Mouse (Mus musculus): ENCODE data around the gene Prom1. TPM values are rescaled to one million over a fixed set of nuclear protein-coding genes. Genes with fewer than 3 reads are reported as not detected.
"Not testable (repeated sequence)": the region's sequence is repeated elsewhere in the genome, so short reads cannot be mapped to it uniquely, and the experiment has no call there.

The Prom1 gene
- polyA plus RNA-seq (2014; fragmentation: Nextera tagmentation; extraction: Ambion mirVana): 135 and 138 TPM in 2 replicates

DNA sequence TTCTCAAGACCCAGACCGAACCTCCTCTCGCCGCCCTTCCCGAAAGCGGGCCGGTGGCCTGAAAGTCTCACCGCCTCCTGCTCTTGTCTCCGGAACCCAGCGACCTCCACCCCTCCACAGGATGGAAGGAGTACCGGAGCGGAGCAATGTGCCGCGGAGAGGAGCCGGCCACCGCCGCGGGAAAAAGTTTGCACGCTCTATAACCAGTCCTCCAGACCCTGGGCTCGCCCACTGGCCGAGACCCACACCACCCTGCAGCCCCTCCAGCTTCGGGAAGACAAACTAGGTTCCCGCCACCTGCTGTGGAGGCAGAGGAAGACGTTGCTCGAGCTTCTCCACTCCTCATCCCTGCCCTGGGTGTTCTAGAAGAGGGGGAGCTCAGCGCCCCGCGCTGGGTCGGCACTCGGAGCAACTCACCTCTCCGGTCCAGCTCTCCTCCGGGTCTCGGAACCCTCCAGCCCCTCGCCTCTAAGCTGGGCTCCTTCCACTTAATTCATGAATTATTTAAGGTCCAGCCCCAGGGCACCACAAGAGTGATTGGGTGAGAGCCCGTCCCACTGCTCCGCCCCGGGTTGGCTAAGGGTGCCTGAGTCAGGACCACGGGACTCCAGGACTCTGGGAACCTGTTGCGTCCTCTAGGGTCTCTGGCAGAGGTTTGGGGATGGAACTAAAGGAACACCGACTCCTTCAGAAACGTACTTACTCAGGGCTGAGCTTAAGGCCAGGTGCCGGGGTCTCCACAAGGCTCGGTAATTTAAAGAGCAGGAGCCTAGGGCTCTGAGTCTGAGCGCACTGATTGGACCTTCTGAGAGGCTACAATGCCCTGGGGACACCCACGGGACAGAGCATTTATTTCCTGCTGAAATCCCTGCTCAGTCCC, at the start of gene Prom1:
TSS of gene Prom1 (minus strand) at position 802 of the 880 bp plus-strand sequence.
- Histone ChIP-seq H3K27ac (ENCODE audit: low read depth, low read length) (peak within 1 kb of the TSS; percentile 97), H3K36me3 (ENCODE audit: control insufficient read depth, insufficient read depth, low read length) (no peaks in the 10 kb centered on the region), H3K9ac (ENCODE audit: low read length) (peak within 1 kb of the TSS; percentile 99), H3K27me3 (ENCODE audit: control insufficient read depth, insufficient read depth, low read length) (no peaks in the 10 kb centered on the region), H3K4me3 (ENCODE audit: low read depth, low read length) (peak within 1 kb of the TSS; percentile 81), H3K9me3 (ENCODE audit: control insufficient read depth, low read length) (no peaks in the 10 kb centered on the region), H3K4me2 (ENCODE audit: low read depth, low read length, severe bottlenecking) (peak within 1 kb of the TSS; percentile 82), H3K4me1 (replicated peaks; ENCODE audit: control insufficient read depth, insufficient read depth, low read length) (peaks cover 2% of the 10 kb centered on the region; the same call in 1 of the 2 replicates)
- WGBS: under 1% methylated on average over 44 of the region's 44 CpGs
- ATAC-seq (replicated peaks; ENCODE audit: low FRiP score) (peak; percentile 77), DNase-seq (ENCODE audit: low spot score) (peak; percentile 85)

DNA sequence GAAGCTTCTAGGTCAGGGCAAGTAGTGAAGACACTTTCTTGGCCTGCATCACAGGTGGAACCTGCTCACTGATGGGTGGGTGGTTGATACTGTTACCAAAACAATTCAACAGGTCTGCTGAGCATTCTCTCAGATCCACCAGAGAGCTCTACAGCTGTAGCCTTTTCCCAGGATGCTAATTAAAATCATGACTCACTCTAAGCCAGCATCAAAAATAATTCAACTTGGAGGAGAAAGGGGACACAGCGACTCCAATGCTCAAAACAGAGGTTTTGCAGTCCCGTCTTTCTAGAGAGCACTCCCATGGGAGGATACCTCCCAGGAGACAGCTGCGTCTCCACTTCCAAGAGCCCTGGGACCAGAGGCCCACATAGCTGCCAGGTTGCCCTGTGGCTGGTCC, 45.9 kb upstream of the Prom1 start:
- H3K27me3 ChIP-seq (ENCODE audit: control insufficient read depth, insufficient read depth, low read length): no peaks in the 10 kb centered on the region
- H3K9me3 ChIP-seq (ENCODE audit: control insufficient read depth, low read length): no peaks in the 10 kb centered on the region
- WGBS: 89% methylated on average over 3 of the region's 3 CpGs
- H3K4me2 ChIP-seq (ENCODE audit: low read depth, low read length, severe bottlenecking): no peak overlapping the region
- no peak overlapping the region for H3K4me3 ChIP-seq (ENCODE audit: low read depth, low read length)
- ATAC-seq (replicated peaks; ENCODE audit: low FRiP score): no peak
- DNase-seq (ENCODE audit: low spot score): no peak
- no peak overlapping the region for H3K27ac ChIP-seq (ENCODE audit: low read depth, low read length)
- no peak overlapping the region for H3K9ac ChIP-seq (ENCODE audit: low read length)
- no peaks in the 10 kb centered on the region for H3K36me3 ChIP-seq (ENCODE audit: control insufficient read depth, insufficient read depth, low read length)
- H3K4me1 ChIP-seq (replicated peaks; ENCODE audit: control insufficient read depth, insufficient read depth, low read length): no peaks in the 10 kb centered on the region

DNA sequence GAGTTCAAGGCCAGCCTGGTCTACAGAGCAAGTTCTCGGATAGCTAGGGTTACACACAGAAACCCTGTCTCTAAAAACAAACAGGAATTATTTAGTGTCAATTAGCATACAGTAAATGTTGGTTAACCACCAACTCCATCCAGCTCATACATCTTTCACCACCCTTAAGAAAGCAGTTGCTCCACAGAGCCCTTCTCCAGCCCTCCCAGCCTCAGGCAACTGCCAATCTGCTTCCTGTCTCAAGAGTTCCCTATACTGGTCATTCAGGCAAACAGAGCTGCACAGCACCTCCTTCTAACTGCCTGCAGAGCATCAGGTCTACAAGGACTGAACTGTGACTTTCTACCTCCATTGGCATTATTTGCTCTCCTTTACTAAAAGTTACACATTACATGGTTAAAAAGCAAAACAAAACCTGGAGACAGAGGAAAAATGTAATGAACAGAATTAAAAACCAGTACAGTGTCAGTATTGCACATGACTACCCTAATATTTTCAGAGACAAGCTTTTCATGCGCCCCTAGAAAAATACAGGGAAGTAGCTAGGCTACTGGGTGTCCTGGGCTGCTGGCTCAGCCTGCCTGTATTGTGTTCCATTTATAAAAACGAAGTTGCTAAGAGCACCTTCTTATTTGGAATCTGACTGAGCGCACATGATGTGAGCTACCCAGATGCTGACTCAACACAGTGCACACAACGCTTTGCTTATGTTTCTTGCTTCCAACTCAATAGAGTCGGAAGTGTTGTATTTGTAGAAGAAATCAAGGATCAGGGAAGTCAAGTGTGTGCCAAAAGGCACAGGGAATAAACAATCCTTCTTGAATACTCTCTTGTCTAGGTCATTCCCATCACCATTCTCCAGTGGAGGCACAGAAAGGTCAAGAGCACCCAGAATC, 44.9 kb upstream of the Prom1 start:
- Histone ChIP-seq H3K4me2 (ENCODE audit: low read depth, low read length, severe bottlenecking) (no peak overlapping the region), H3K27me3 (ENCODE audit: control insufficient read depth, insufficient read depth, low read length) (no peaks in the 10 kb centered on the region), H3K4me3 (ENCODE audit: low read depth, low read length) (no peak overlapping the region), H3K9me3 (ENCODE audit: control insufficient read depth, low read length) (no peaks in the 10 kb centered on the region), H3K27ac (ENCODE audit: low read depth, low read length) (no peak overlapping the region), H3K4me1 (replicated peaks; ENCODE audit: control insufficient read depth, insufficient read depth, low read length) (no peaks in the 10 kb centered on the region), H3K36me3 (ENCODE audit: control insufficient read depth, insufficient read depth, low read length) (no peaks in the 10 kb centered on the region), H3K9ac (ENCODE audit: low read length) (no peak overlapping the region)
- no peak for DNase-seq (ENCODE audit: low spot score)
- WGBS: 89% methylated on average over 6 of the region's 6 CpGs
- no peak for ATAC-seq (replicated peaks; ENCODE audit: low FRiP score)

DNA sequence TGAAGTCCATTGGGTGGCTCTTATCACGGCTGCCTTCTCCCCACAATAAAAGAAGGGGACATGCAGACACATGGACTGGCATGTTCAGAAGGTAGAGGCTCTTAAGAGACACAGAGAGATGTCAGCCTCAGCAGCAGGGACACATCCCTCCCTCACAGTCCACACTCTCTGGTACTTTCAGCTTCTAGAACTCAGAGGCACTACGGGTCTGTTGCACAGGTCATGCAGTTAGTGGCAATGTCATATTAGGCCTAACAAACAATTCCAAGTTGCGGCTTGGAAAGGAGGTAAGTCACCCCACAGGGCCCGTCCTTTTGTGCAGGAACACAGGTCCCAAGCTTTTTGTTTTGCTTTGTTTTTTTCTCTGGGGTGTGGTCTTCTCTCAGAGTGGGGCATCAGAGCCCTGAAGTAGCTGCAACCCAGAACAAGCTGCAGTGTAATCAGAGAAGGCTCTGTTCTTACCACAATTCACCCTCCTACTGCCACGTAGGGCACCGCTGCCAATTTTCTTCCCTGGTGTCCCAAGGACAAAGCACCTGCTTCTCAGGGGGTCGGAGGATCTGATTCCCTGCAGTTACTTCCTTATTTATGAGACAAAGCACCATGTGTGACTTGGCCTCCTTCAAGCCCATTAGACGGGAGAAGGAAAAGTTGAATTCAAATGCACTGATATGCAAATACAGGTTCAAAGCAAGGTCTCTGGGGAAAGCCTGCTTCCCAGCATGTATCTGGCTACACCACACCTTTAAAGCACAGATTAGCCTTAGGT, 41.8 kb upstream of the Prom1 start:
- no peaks in the 10 kb centered on the region for H3K4me1 ChIP-seq (replicated peaks; ENCODE audit: control insufficient read depth, insufficient read depth, low read length)
- DNase-seq (ENCODE audit: low spot score) (no peak), ATAC-seq (replicated peaks; ENCODE audit: low FRiP score) (no peak)
- WGBS: 22% methylated on average over 8 of the region's 8 CpGs
- no peak overlapping the region for H3K4me3 ChIP-seq (ENCODE audit: low read depth, low read length)
- H3K27ac ChIP-seq (ENCODE audit: low read depth, low read length): no peak overlapping the region
- no peak overlapping the region for H3K9ac ChIP-seq (ENCODE audit: low read length)
- H3K36me3 ChIP-seq (ENCODE audit: control insufficient read depth, insufficient read depth, low read length): no peaks in the 10 kb centered on the region
- H3K9me3 ChIP-seq (ENCODE audit: control insufficient read depth, low read length): no peaks in the 10 kb centered on the region
- no peaks in the 10 kb centered on the region for H3K27me3 ChIP-seq (ENCODE audit: control insufficient read depth, insufficient read depth, low read length)
- H3K4me2 ChIP-seq (ENCODE audit: low read depth, low read length, severe bottlenecking): no peak overlapping the region

DNA sequence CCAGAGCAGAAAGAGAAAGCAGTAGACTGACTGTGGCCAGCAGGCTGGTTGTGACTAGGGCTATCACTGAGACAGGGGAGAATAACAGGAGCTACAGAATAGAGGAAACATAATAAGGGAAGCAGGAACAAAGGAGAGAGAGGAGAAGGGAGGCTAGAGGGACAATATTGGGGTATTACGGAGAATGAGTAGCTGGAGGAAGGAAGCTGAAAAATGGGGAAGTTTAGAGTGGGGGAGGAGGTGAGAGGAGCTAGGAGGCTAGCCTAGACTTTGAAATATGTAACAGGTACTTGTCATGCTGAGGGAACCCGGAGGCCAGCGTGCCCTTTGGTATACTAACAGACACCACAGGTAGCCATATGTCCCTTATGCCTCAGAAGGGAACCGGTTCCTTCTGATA, 25.7 kb upstream of the Prom1 start:
- ATAC-seq (replicated peaks; ENCODE audit: low FRiP score) (no peak), DNase-seq (ENCODE audit: low spot score) (no peak)
- Histone ChIP-seq H3K36me3 (ENCODE audit: control insufficient read depth, insufficient read depth, low read length) (no peaks in the 10 kb centered on the region), H3K4me3 (ENCODE audit: low read depth, low read length) (no peak overlapping the region), H3K9me3 (ENCODE audit: control insufficient read depth, low read length) (no peaks in the 10 kb centered on the region), H3K27me3 (ENCODE audit: control insufficient read depth, insufficient read depth, low read length) (no peaks in the 10 kb centered on the region), H3K27ac (ENCODE audit: low read depth, low read length) (no peak overlapping the region), H3K4me2 (ENCODE audit: low read depth, low read length, severe bottlenecking) (no peak overlapping the region), H3K4me1 (replicated peaks; ENCODE audit: control insufficient read depth, insufficient read depth, low read length) (no peaks in the 10 kb centered on the region), H3K9ac (ENCODE audit: low read length) (no peak overlapping the region)
- 80% methylated on average over 4 of the region's 4 CpGs for WGBS

DNA sequence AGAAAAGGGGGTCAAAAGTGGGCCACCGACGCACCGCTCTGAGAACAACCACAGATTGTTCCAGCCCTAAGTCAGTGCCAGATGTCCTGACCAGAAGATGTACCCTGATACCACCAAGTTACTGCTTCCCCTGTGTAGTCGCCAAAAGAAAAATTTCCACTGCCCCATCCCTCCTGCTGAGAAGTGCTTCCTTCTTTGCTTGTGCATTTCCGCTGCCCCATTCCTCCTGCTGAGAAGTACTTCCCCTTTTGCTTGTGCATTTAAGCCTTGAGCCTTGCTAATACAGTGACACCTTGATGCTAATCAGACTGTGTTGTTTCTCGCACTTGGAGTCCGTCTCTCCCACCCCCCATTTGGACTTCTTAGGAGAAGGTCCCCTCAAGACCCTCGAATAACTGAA, 24.7 kb upstream of the Prom1 start:
- not testable (repeated sequence) for H3K27ac ChIP-seq (ENCODE audit: low read depth, low read length); H3K4me1 ChIP-seq (replicated peaks; ENCODE audit: control insufficient read depth, insufficient read depth, low read length); H3K27me3 ChIP-seq (ENCODE audit: control insufficient read depth, insufficient read depth, low read length); DNase-seq (ENCODE audit: low spot score); H3K4me3 ChIP-seq (ENCODE audit: low read depth, low read length); H3K9me3 ChIP-seq (ENCODE audit: control insufficient read depth, low read length); H3K9ac ChIP-seq (ENCODE audit: low read length); H3K36me3 ChIP-seq (ENCODE audit: control insufficient read depth, insufficient read depth, low read length); H3K4me2 ChIP-seq (ENCODE audit: low read depth, low read length, severe bottlenecking); ATAC-seq (replicated peaks; ENCODE audit: low FRiP score)
- 90% methylated on average over 8 of the region's 8 CpGs for WGBS

DNA sequence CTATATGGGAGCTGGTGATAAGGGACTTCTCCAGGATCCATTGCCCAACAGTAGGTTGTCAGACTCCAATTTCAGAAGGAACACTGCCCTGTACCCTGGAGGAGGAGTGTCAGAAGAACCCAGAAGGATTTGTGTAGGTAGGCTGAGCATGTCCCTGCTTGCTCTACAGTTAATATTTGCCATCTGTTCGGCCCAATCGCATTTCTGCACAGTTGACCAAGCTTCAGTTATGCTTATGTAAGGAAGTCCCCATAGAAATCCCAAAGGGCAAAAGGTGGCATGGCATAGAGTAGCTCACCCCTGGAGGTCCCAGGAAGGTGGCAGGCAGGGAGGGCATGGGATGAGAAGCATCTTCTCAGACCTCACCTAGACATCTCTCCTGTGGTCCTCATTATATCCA, 19.6 kb upstream of the Prom1 start:
- no peak overlapping the region for H3K4me3 ChIP-seq (ENCODE audit: low read depth, low read length)
- no peaks in the 10 kb centered on the region for H3K36me3 ChIP-seq (ENCODE audit: control insufficient read depth, insufficient read depth, low read length)
- no peak overlapping the region for H3K9ac ChIP-seq (ENCODE audit: low read length)
- DNase-seq (ENCODE audit: low spot score): no peak
- ATAC-seq (replicated peaks; ENCODE audit: low FRiP score): no peak
- no peak overlapping the region for H3K4me2 ChIP-seq (ENCODE audit: low read depth, low read length, severe bottlenecking)
- H3K4me1 ChIP-seq (replicated peaks; ENCODE audit: control insufficient read depth, insufficient read depth, low read length): no peaks in the 10 kb centered on the region
- H3K9me3 ChIP-seq (ENCODE audit: control insufficient read depth, low read length): no peaks in the 10 kb centered on the region
- WGBS: 83% methylated on average over 2 of the region's 2 CpGs
- no peaks in the 10 kb centered on the region for H3K27me3 ChIP-seq (ENCODE audit: control insufficient read depth, insufficient read depth, low read length)
- no peak overlapping the region for H3K27ac ChIP-seq (ENCODE audit: low read depth, low read length)

DNA sequence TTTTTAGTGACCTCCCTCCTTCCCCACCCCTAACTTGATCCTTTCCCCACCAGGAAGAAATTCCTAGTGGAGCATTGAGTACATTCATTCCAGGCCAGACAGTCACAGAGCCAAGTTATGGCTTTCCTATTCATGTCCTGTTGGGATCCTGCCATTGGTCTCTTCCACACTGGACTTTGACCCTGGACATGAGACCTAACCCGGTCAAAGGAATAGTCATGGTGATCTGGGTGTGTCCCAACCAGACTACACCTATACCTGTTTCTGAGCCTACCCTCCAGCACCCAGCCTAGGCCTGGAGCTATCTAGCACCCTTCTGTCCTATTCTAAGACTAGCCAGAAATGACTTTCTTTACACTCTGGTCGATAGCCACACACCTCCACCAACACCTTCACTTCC, 11.3 kb upstream of the Prom1 start:
- Histone ChIP-seq H3K27ac (ENCODE audit: low read depth, low read length) (no peak overlapping the region), H3K9me3 (ENCODE audit: control insufficient read depth, low read length) (no peaks in the 10 kb centered on the region; the same call in 1 of the 2 replicates), H3K27me3 (ENCODE audit: control insufficient read depth, insufficient read depth, low read length) (no peaks in the 10 kb centered on the region), H3K4me3 (ENCODE audit: low read depth, low read length) (no peak overlapping the region), H3K4me2 (ENCODE audit: low read depth, low read length, severe bottlenecking) (no peak overlapping the region), H3K9ac (ENCODE audit: low read length) (no peak overlapping the region), H3K36me3 (ENCODE audit: control insufficient read depth, insufficient read depth, low read length) (no peaks in the 10 kb centered on the region), H3K4me1 (replicated peaks; ENCODE audit: control insufficient read depth, insufficient read depth, low read length) (no peaks in the 10 kb centered on the region; the same call in 1 of the 2 replicates)
- DNase-seq (ENCODE audit: low spot score) (no peak), ATAC-seq (replicated peaks; ENCODE audit: low FRiP score) (no peak)
- 84% methylated on average over 2 of the region's 2 CpGs for WGBS
